Mouse (Mus musculus) erythroblast, adult 5-6 weeks (primary cell): ENCODE measurements at regions not wholly inside any gene's neighbourhood (a gene's known extent, or its start where the extent isn't known, plus 50 kb on each side); places are given as distances from the start of the nearest gene placed in this dataset.
"Not testable (repeated sequence)": the region's sequence is repeated elsewhere in the genome, so short reads cannot be mapped to it uniquely, and the experiment has no call there.

Experiments used
- ATAC-seq: replicated peaks from 2 replicates; pipeline ENCODE4 v1.8.0; 2016; ENCODE audit warnings: moderate number of reproducible peaks, mild to moderate bottlenecking, moderate TSS enrichment, inconsistent platforms; ENCODE audit not compliant: poor library complexity, low FRiP score, severe bottlenecking

DNA sequence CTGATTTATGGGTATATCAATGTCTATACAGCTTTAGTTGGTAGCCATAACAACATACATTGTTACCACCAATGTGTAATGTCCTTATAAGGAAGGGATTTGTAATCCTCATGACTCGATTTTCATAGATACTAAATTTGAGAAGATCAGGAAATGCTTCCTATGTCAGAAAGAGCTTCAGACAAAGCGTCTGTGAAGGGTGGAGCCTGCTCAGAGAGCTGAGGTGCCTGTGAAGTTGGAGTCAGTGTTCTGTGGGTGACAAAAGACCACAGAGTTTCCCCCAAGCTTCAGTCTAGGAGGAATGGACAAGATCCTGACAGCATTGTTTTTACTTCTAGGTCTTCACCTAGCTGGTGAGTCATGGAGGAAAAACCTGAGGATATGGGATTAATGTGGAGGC, 874.2 kb upstream of the Olfr1507 start:
- no peak for ATAC-seq

- not testable (repeated sequence) for ATAC-seq
Measured at GRCm38 (mm10) chr14:53367420-53367819, 871.9 kb upstream of the Olfr1507 start.

GRCm38 (mm10) chr14:53363995-53364394, 868.4 kb upstream of the Olfr1507 start:
- ATAC-seq, result not testable (repeated sequence)

GRCm38 (mm10) chr14:53362054-53362453, 866.5 kb upstream of the Olfr1507 start:
- not testable (repeated sequence) for ATAC-seq

DNA sequence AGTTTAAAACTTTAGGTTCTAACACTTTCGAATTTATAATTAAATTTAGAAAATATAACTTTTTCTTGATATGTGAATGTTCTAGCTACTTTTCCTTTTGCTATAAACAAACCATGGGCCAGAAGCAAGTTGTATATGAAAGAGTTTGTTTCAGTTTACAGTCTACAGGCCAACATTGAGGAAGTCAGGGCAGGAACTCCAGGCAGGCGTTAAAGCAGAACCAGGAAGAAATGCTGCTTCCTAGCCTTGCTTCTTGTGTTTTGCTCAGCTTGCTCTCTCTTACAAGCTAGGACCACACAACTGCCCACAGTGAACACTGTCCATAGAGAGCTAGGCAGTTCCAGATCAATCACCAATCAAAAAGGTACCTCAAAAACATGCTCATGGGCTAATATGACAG, 861.9 kb upstream of the Olfr1507 start:
- ATAC-seq, result not testable (repeated sequence)

- not testable (repeated sequence) for ATAC-seq
Measured at GRCm38 (mm10) chr14:53356783-53357182, 861.2 kb upstream of the Olfr1507 start.

DNA sequence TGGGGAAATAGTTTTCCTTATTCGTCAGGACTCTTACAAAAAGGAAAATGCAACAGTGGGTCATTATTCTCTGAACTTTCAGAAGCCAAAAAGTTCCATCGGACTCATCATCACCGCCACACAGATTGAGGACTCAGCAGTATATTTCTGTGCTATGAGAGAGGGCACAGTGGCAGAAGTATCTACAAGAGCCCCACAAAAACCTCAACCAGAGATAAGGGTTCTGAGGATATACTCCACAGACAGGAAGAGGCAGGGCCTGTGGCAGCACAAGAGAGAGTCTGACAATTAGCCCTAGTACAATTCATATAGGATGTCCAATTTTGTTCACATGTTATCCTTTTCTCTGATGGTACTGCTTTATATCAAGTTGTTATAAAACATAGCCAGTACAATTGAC, 855.9 kb upstream of the Olfr1507 start:
- ATAC-seq, result not testable (repeated sequence)

DNA sequence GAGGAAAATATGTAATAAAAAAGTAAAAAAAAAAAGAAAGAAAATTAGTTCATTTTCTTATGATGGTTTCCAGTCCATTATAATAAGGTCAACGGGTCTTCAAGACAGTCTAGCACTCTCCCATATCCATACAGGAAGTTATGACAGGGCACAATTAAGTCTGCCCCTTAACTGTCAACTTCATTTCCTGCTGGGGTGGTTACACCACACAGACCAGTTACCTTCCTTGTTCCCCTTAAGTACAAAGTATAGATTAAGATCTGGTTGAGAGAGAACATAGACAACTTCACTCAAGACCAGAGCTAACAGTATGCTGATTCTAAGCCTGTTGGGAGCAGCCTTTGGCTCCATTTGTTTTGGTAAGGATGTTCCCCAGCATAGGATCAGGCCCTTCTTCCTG, 855.2 kb upstream of the Olfr1507 start:
- ATAC-seq, result not testable (repeated sequence)

- peak; percentile 77 for ATAC-seq
Measured at GRCm38 (mm10) chr14:53349111-53349510, 853.6 kb upstream of the Olfr1507 start.

DNA sequence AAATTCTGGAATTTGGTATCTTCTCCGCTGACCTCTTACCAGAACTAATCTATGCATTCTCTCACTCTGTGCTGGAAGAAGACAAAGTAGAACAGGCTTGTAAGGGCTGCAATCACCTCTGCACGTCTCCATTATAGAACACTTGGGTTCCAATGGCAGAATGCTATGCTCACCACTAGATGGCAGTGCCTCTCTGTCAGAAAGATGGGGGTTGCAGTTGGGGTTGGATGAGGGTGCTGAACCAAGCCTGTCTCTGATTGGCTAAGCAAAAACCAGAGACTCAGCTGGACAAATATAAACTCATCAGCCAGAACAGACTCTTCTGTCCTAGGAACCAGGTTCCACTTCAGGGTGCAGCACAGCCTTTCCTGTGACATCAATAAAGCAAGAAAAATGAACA, 850.0 kb upstream of the Olfr1507 start:
- ATAC-seq, result peak; percentile 87

DNA sequence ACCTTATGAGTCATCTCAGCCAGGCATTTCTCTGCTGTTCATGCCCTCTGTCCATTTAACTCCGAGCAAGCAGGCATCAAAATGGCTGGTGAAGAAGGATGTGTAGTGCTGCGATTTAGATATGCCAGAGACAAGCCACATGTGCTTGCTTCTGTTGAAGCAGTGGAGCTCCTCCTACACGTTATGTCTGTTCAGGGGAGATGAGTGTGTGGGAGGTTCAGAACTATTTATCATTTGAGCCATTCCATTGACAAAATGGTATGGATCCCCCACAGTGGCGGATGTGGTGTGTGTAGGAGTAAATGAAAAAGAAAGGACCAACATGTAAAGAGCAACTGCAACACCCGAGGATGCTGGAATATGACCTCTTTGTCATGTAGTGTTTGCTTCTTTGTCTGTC, 848.3 kb upstream of the Olfr1507 start:
- not testable (repeated sequence) for ATAC-seq

DNA sequence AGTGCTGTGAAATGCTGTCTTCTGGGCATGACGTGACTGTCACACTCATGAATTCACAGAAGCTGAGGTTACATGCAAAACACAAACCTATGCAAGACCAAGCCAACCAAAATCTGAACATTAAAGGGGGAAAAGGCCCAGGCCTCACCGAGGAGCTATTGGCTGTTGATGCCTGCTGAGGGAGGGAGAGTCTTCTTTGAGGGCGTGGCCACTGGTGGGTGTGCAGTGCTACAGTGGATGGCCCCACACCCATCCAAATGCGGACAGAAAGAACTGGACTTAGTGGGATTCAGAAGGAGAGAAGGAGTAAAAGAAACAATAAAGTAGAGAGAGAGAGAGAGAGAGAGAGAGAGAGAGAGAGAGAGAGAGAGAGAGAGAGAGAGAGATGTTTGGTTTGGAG, 843.6 kb upstream of the Olfr1507 start:
- peak; percentile 59; the same call in 1 of the 2 replicates for ATAC-seq

GRCm38 (mm10) chr14:53337446-53337845, 841.9 kb upstream of the Olfr1507 start:
- ATAC-seq, result peak; percentile 51; the same call in 1 of the 2 replicates

DNA sequence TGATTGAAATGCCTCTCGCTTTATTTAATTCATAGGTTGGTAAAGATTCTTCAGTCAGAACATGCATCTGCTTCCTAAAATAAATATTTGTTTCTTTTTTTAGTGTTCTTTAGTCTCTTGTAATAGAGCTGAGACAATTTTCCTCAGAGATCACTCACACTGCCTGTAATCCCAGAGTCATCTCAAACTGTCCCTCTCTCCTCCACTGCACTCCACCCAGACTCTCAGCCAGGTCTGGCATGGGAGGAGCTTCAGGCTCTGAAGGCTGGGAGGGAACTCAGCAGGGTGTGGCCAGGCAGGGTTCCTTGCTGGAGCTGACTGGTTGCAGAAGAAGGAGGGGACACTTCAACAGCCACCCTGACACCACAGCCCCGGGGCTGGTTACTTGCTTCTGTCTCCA, 841.2 kb upstream of the Olfr1507 start:
- peak; percentile 70; the same call in 1 of the 2 replicates for ATAC-seq

DNA sequence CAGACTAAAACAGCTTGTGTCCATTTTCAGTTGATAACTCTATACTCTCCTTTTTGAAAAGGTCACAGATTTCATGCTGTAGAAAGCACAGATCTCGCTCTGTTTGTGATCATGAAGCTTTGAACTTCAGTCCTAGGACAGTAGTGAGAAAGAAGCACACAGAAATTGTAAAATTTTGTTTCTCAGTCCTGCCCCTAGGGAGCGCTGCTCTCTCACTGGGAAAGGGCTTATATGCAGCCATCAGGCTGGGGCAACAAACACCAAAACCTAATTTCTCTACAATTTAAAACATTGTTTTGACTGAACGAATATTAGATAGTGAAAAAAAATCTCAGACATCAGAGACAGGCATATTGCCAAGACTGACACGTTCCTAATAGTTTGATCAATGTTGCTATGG, 838.9 kb upstream of the Olfr1507 start:
- ATAC-seq, result not testable (repeated sequence)

DNA sequence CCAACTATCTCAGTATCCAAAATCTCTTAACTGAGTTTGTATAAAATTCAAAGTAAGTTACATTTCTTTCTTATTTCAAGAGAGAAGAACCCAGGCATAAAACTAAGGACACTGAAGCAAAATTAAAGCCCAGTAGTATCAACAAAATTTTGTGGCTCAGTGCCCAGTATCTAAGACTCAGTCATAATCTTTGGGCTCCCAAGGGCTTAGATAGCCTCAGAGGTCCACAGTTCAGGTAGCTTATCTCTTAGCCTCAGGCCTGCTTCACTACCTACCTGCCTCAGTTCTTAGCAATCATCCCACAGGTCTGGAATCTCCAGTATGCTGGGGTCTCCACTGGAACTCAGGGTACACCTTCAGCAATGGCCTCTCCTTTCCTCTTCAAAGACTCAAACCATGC, 835.6 kb upstream of the Olfr1507 start:
- ATAC-seq, result not testable (repeated sequence)

DNA sequence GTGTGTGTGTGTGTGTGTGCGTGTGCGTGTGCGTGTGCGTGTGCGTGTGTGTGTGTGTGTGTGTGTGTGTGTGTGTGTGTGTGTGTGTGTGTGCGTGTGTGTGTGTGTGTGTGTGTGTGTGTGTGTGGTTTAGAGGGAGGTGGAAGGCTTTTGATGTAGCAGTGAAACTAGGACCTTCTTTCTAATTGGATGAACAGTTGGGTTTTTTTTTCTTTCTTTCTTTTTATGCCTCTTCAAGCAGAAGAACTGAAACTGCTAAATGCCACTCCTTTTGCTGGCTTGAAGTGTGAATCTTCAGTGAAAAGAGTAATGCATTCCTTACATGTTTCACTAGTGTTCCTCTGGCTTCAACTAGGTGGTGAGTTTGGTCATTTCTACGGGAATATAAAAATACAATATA, 828.8 kb upstream of the Olfr1507 start:
- not testable (repeated sequence) for ATAC-seq

- peak; percentile 60; the same call in 1 of the 2 replicates for ATAC-seq
Measured at GRCm38 (mm10) chr14:53318512-53319309, 823.2 kb upstream of the Olfr1507 start.

GRCm38 (mm10) chr14:53312490-53312889, 816.9 kb upstream of the Olfr1507 start:
- not testable (repeated sequence) for ATAC-seq

DNA sequence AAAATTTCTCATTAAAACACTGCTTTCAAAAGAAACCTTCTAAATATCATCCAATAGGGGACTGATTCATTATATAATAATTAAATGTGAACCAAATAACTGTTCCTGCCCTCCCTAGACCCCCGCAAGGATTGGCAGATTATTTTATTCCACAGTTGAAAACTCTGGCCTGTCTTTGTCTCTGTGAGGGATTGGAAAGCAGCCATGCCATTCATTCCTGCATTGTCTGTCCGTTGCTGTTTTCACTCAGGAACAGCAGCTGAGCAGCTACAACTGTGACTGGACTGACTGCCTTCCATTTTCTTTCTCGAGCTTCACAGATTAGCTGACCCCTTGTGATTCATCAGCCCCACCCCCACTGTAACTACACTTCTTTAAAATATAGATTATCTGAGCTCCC, 807.6 kb upstream of the Olfr1507 start:
- ATAC-seq, result not testable (repeated sequence)

DNA sequence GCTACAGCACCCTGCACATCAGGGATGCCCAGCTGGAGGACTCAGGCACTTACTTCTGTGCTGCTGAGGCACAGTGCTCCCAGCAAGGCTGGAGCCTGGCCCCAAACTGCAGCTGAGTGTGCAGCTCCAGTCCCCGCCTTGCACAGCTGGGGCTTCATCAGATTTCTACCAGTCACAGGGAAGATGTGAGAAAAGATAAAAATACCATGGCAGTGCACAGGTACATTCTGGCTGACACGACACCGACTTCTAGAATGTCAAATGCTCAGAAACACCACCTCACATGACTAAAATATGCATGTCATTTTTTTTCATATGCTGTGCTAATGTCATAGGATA, 806.9 kb upstream of the Olfr1507 start:
- not testable (repeated sequence) for ATAC-seq
